Mouse (Mus musculus) midbrain, postnatal 0 days (tissue): Measurements from ENCODE around the gene Pmp22. TPM values are rescaled to one million over a fixed set of nuclear protein-coding genes. Genes with fewer than 3 reads are reported as not detected.

ENCODE experiments used
- ATAC-seq: fragments of 200-750 bp; cut with Nextera tagmentation; 2 replicates; pipeline ENCODE4 v1.8.0; 2017; ENCODE audit warnings: moderate number of reproducible peaks, mild to moderate bottlenecking, moderate TSS enrichment, moderate library complexity; ENCODE audit not compliant: low FRiP score
- DNase-seq: peaks from one replicate; pipeline ENCODE4 v3.0.0-alpha.2; 2015; ENCODE audit warnings: low spot score
- H3K27ac ChIP-seq: fragments of 300-500 bp; sonication (generic); 2 replicates; pipeline ENCODE4 v1.5.1; 2014; ENCODE audit warnings: low read depth, mild to moderate bottlenecking, low read length, mixed read lengths
- H3K27me3 ChIP-seq: fragments of 300-500 bp; sonication (generic); 2 replicates; pipeline ENCODE4 v1.6.1; 2014; ENCODE audit warnings: low read length, control low read depth, mixed read lengths; ENCODE audit not compliant: insufficient read depth
- H3K36me3 ChIP-seq: fragments of 300-500 bp; sonication (generic); 2 replicates; pipeline ENCODE4 v1.6.1; 2014; ENCODE audit warnings: low read length, control low read depth, mixed read lengths; ENCODE audit not compliant: insufficient read depth
- H3K4me1 ChIP-seq: fragments of 300-500 bp; sonication (generic); 2 replicates; pipeline ENCODE4 v1.6.1; 2014; ENCODE audit warnings: mild to moderate bottlenecking, control low read depth, antibody characterized with exemption, low read length, mixed read lengths; ENCODE audit not compliant: insufficient read depth
- H3K4me2 ChIP-seq: fragments of 300-500 bp; sonication (generic); 2 replicates; pipeline ENCODE4 v1.6.1; 2014; ENCODE audit warnings: low read depth, mild to moderate bottlenecking, low read length, mixed read lengths; ENCODE audit not compliant: poor library complexity, severe bottlenecking
- H3K4me3 ChIP-seq: fragments of 300-500 bp; sonication (generic); 2 replicates; pipeline ENCODE4 v1.5.1; 2014; ENCODE audit warnings: low read depth, mild to moderate bottlenecking, low read length, moderate library complexity
- H3K9ac ChIP-seq: fragments of 300-500 bp; sonication (generic); replicated peaks from 2 replicates; pipeline ENCODE4 v1.6.1; 2014; ENCODE audit warnings: mild to moderate bottlenecking, low read length, moderate library complexity, mixed read lengths; ENCODE audit not compliant: poor library complexity, severe bottlenecking
- H3K9me3 ChIP-seq: fragments of 300-500 bp; sonication (generic); 2 replicates; pipeline ENCODE4 v1.6.1; 2016; ENCODE audit warnings: low read length, control low read depth
- CTCF ChIP-seq: IDR thresholded peaks from 2 replicates; pipeline ENCODE4 v1.5.1; 2016; ENCODE audit warnings: antibody characterized with exemption, mild to moderate bottlenecking
- WGBS: fragments of 180-500 bp; shearing (Covaris S2); extraction: QIAGEN DNeasy Blood & Tissue Kit; methylation state at CpG from one replicate; pipeline ENCODE4 v1.1.7; 2014; 5-methylcytosine and 5-hydroxymethylcytosine counted together
- polyA plus RNA-seq: library from polyadenylated mRNA; unstranded; fragments of >200 nt; fragmentation: Nextera tagmentation; extraction: Ambion mirVana; gene quantifications from 2 replicates; pipeline ENCODE4 v1.2.1, GENCODE M21; 2015
- total RNA-seq: library from RNA; depleted of rRNA; stranded (reverse); fragments of >200 nt; gene quantifications from 2 replicates; pipeline ENCODE4 v1.2.3, GENCODE M21; 2014

Gene Pmp22
- total and polyA plus RNA-seq, 2 experiments from 2014 or later: 29.8 to 39.1 TPM

- peak; percentile 53 for DNase-seq
- under 1% methylated on average over 62 of the region's 66 CpGs for WGBS
- Histone ChIP-seq H3K36me3 (no peaks in the 10 kb centered on the region), H3K4me2 (peak overlapping the region; percentile 98), H3K9me3 (no peaks in the 10 kb centered on the region), H3K27me3 (peaks cover 38% of the 10 kb centered on the region), H3K9ac (peak overlapping the region; percentile 54), H3K4me3 (peak overlapping the region; percentile 53), H3K27ac (peak overlapping the region; percentile 38), H3K4me1 (peaks cover 18% of the 10 kb centered on the region; the same call in 1 of the 2 replicates)
- 0 out of 2 replicates have a peak, but pooled peaks have one; percentile 38 for ATAC-seq
- TF ChIP-seq CTCF: peak; percentile 15; the same call in 1 of the 2 replicates
These were observed 4.0 kb downstream of the Pmp22 start for GRCm38 (mm10) chr11:63132501-63133435.

DNA sequence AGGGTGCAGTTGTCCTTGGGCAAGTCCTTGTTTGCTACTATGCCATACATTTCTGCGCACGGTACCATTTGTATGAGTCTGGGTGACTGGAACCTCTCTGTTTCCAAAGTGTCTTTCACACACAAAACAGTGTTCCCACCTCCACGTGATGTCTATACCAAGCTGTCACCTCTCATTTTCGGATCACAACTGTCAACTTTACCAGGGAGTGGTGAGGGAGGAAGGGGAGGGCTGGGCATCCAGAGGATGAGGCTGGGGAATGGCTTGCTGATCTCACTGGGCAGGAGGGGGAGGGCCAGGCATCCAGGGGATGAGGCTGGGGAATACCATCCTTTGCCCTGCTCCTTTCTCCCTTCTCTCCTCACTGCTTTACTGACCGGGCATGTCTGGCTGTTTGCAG, 5.2 kb downstream of the Pmp22 start:
- Histone ChIP-seq H3K27me3 (peaks cover 35% of the 10 kb centered on the region), H3K27ac (no peak overlapping the region), H3K9ac (no peak overlapping the region), H3K4me3 (no peak overlapping the region), H3K36me3 (no peaks in the 10 kb centered on the region), H3K9me3 (no peaks in the 10 kb centered on the region), H3K4me1 (peaks cover 18% of the 10 kb centered on the region; the same call in 1 of the 2 replicates), H3K4me2 (peak overlapping the region; percentile 98; the same call in 1 of the 2 replicates)
- no peak for TF ChIP-seq CTCF
- no peak for ATAC-seq
- 84% methylated on average over 5 of the region's 5 CpGs for whole genome bisulfite sequencing
- DNase-seq: no peak

- Histone ChIP-seq H3K9me3 (no peaks in the 10 kb centered on the region), H3K36me3 (no peaks in the 10 kb centered on the region), H3K4me2 (no peak overlapping the region), H3K27ac (no peak overlapping the region), H3K4me1 (peaks cover 18% of the 10 kb centered on the region; the same call in 1 of the 2 replicates), H3K27me3 (peaks cover 32% of the 10 kb centered on the region), H3K4me3 (no peak overlapping the region), H3K9ac (no peak overlapping the region)
- peak; percentile 20 for DNase-seq
- 74% methylated on average over 15 of the region's 15 CpGs for WGBS
- TF ChIP-seq CTCF: no peak
- ATAC-seq: no peak
These were observed 6.1 kb downstream of the Pmp22 start for GRCm38 (mm10) chr11:63134742-63135482.

- H3K4me1 ChIP-seq: peaks cover 18% of the 10 kb centered on the region; the same call in 1 of the 2 replicates
- no peaks in the 10 kb centered on the region for H3K9me3 ChIP-seq
- H3K4me2 ChIP-seq: no peak overlapping the region
- peak; percentile 100 for TF ChIP-seq CTCF
- peaks cover 25% of the 10 kb centered on the region for H3K27me3 ChIP-seq
- H3K4me3 ChIP-seq: no peak overlapping the region
- peak; percentile 75 for ATAC-seq
- DNase-seq: peak; percentile 96
- no peak overlapping the region for H3K9ac ChIP-seq
- 5% methylated on average over 8 of the region's 8 CpGs for WGBS
- H3K36me3 ChIP-seq: no peaks in the 10 kb centered on the region
- no peak overlapping the region for H3K27ac ChIP-seq
These were observed 6.8 kb downstream of the Pmp22 start for GRCm38 (mm10) chr11:63135622-63136021.

DNA sequence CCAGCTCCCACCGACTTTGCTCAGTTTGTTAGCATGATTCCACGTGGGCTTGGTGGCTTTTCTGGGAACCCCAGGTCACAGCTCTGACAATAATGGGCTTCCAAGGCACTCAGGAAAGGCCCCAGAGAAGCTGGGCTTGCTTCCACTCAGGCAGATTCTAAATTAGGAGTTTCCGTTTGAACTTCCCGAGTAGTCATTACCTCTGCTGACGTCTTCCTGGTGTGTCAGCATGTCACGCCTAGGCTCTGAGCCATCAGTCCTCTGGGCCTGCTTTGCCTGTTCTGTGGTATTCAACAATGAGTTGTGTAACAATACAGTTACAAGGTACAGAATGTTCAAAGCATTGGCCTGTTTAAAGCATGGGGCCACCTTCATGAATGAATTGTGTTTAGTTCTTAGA, 7.4 kb downstream of the Pmp22 start:
- Histone ChIP-seq H3K4me3 (no peak overlapping the region), H3K27ac (no peak overlapping the region), H3K9ac (no peak overlapping the region), H3K4me1 (peaks cover 12% of the 10 kb centered on the region; the same call in 1 of the 2 replicates), H3K4me2 (no peak overlapping the region), H3K36me3 (no peaks in the 10 kb centered on the region), H3K9me3 (no peaks in the 10 kb centered on the region), H3K27me3 (peaks cover 19% of the 10 kb centered on the region)
- no peak for ATAC-seq
- 69% methylated on average over 6 of the region's 6 CpGs for WGBS
- no peak for TF ChIP-seq CTCF
- DNase-seq: no peak
